Mouse (Mus musculus): Measurements from ENCODE around the gene Ank.
A peak's percentile ranks its signal among the peaks of the same experiment; 100 is the strongest.
"Not testable (repeated sequence)": the region's sequence is repeated elsewhere in the genome, so short reads cannot be mapped to it uniquely, and the experiment has no call there.

The Ank gene

DNA sequence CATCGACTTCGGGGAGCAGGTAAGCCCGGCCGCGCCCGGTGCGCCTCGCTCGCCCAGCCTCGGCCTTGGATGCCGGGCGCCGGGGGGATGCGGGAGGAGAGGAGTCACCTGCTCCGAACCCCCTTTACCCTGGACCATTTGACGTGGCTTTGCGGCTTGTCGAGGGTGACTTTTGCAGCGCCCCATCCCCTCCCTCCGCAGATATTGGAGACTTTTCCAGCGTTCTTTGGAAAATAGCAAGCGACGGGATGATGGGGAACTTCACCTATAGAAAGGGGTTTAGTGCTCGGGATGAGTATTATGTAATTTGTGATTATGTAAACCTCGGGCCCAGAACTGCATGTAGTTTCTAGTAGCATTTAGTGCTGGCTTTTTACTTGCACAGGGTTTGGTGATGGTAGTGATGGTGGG, 609 bp downstream of the Ank start:
- DNase-seq (ENCODE audit: low read depth) = peak; percentile 40

DNA sequence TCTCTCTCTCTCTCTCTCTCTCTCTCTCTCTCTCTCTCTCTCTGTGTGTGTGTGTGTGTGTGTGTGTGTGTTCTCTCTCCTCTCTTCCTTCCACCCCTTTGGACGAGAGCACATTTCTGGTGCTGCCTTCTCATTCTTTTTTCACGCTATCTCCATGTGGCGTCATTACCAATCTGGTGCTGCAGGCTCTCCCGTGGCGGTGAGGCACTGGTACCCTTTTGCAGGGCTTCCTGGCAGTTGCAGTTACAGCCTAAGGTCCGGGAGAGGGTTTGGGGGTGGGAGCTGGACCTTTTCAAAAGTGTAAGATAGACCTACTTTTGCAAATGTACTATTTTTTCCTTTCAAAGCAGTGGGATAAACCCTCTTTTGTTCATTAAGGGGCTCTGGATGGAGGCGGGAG, 1.2 kb downstream of the Ank start:
- DNase-seq (ENCODE audit: low read depth) = peak; percentile 64

DNA sequence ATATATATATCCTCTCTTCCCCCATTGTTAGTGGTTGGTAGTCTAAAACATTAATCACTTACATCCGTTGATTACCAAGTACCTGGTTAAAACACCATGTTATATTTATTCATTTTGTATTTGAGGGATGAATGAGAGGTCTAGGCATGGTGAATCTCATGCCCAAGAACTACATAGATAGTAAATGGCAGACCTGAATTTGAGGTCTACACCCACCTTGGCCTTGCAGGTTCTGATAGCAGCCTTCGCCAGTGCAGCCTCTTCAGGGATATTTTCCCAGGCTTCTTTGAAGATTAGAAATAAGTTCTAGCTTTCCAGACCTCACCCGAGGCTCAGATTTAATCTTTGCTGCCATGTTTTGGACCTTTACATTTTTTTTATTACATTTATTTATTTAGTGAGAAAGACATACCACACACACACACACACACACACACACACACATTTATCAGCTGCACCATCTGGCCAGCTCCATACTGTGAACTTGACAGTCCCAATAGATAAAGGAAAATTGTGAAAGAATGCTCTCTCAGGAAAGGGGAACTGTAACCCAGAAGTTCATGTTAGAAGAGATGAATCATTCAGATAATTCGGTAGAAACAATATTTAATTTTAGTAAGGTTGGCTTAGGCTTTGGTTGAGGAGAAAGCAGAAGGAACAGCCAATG, 2.5 kb downstream of the Ank start:
- no peak for DNase-seq (ENCODE audit: low read depth)

DNA sequence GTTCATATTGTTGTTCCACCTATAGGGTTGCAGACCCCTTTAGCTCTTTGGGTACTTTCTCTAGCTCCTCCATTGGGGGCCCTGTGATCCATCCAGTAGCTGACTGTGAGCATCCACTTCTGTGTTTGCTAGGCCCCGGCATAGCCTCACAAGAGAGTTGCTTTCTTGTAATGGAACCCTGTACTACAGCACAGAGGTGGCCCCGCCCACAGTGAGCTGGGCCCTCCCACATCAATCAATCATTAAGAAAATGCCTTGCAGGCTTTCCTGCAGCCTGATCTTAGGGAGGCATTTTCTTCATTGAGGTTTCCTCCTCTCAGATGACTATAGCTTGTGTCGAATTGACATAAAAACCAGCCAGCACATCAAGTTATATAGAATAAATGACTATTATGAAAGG, 3.9 kb downstream of the Ank start:
- DNase-seq (ENCODE audit: low read depth) = not testable (repeated sequence)

DNA sequence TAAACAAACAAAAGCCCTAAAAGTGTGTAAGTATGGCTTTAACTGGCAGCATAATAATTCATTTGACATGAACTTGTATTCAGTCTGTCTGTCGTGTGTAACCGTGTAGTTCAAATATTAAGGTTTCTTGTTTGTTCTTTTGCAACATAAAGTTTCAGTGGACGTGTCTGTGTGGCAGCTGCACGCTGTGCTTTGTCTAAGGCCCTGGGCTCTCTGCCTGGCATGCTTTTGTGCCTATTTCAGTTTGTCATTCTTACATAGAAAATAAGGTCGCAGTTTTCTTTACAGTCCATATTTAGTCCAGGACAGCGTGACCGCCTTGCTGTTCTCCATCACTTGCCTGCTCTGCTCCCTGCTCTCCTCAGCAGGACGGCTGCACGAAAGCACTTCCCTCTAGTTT, 5.8 kb downstream of the Ank start:
- no peak for DNase-seq (ENCODE audit: low read depth)

DNA sequence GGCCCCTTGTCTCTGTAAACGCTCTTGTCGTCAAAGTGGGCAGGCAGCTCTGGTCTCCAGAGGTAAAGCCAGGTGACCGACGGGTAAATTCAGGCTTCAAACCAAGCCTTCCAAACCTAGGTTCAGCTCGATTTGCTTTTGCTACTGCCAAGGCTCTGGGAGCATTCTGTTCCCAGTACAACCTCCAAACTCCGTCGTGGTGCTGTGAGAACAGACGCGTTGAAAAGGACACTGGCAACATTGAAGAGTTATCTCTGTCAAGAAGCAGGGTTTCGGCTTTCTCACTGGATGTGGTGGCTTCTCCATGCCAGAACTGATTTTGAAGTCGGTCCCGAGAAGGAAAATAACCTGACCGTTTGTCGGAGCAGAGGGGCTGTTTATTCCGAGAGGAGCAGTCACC, 9.5 kb downstream of the Ank start:
- no peak for DNase-seq (ENCODE audit: low read depth)

DNA sequence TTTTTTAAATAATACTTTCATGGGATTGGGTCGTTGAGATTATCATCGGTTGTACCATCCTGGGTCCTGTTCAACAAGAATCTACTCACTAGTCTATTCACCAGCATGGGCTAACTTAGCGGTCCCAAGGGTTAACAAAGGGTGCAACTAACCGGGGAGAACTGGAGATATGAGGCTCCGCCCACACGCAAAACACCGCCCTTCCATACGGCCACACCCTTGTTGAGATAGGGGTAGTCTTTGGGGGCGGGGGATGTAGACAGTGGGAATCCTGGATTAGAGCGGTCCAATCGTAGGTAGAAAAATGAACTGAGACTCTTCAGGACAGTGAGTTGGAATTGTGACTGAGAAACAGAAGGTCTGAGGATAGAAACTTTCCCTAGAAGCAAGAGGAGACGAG, 10.2 kb downstream of the Ank start:
- no peak for DNase-seq (ENCODE audit: low read depth)

DNA sequence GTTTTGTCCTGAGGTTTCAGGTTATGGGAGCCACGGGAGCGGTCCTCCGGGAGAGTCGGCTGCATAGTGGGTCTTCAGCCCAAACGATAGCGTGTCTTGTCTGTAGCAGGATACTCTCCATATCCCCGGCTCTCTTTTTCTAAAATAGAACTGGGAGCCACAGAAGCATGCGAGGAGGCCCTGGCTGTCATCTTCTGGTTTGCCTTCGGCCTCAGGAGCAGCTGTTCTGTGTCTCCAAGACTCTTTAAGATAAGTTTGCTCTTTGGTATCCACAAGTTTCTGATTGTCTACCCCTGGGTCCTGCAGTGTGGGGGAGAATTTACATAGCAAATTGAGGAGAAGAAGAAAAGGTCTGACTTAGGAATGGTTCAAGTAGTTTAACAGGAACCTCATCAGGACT, 10.7 kb downstream of the Ank start:
- DNase-seq (ENCODE audit: low read depth) = no peak

DNA sequence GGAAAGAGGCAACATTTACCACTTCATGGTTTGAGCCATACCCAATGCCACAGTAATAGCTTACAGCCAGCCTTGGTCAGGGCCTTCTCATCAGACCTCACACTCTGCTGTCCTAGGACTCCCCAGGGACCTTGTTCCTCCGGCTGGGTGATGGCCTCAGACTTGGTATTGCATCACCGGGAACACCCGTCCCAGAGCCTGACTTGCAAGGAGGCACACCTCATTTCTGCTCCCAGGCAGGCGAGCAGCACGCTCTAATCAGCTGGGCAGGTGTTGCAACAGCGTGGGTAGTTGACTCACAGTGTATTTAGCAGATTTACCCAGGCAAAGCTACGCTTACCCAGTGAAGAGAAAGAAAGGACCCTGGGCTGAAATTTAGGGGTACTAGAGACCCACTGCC, 11.2 kb downstream of the Ank start:
- DNase-seq (ENCODE audit: low read depth) = peak; percentile 64

DNA sequence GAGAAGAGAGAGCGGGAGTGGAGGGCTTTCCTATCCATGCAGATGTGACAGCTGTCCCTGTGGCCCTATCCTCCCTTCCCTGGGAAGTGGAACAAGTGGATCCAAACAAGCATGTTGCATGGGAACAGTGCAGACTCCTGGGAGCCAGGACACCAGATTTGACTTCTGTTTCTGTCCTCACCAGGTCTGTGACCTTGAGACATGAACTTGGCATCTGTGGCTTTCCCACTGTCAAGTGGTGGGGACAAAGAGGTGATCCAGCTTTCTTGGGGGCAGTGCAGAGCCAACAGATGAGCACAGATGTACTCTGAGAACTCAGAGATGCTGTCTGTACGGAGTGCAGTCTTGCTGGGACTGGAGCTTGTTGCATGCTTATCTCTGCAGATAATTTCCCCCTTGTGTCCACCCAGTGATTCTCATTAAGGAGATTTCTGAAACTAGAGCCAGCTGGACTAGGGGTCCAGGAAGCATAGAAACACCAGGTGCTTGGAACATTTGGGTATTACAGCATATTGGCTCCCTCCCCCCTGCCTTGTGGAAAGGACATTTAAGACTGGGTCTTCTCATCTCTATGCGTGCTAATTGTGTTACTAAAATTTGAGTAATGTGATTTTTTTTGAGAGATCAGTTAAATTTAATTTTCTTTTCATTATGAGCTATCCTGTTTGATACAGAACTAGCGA, 14.0 kb downstream of the Ank start:
- DNase-seq (ENCODE audit: low read depth) = no peak

DNA sequence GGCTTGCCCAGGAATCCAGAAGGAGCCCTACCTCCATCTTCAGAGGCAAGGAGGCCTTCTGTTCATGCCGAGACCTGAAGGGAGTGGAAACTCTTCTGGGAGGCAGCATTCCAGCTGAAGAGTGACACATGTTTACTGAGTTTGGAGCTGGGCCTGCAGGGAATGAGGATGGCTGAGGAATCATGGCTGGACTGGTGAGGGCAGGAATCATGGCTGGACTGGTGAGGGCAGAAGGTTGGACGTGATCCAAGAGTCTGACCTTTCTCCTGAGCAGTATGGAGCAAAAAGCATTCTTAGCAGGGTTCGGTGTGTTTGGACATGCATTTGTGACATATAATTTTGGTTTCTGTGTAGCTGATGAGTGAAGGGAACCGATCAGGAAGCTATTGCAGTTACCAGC, 15.5 kb downstream of the Ank start:
- peak; percentile 61 for DNase-seq (ENCODE audit: low read depth)

DNA sequence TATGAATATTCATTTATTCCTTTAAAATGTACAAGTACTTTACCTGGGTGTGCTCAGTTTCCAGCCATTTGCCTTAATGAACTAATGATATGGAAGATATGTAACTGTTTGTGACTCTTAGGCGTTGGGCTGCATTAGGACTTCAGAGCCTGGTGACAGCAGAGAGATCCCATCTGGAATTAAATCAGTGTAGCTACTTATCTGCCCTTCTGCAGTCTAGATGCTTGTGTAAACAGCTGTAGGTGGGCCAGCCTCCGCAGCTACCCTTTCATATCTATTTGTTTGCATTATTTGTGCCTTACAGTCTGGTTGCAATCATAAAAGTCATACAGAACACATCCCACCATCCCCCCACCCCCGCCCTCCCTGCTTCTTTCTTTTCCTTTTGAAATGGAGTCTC, 16.7 kb downstream of the Ank start:
- DNase-seq (ENCODE audit: low read depth) = no peak

DNA sequence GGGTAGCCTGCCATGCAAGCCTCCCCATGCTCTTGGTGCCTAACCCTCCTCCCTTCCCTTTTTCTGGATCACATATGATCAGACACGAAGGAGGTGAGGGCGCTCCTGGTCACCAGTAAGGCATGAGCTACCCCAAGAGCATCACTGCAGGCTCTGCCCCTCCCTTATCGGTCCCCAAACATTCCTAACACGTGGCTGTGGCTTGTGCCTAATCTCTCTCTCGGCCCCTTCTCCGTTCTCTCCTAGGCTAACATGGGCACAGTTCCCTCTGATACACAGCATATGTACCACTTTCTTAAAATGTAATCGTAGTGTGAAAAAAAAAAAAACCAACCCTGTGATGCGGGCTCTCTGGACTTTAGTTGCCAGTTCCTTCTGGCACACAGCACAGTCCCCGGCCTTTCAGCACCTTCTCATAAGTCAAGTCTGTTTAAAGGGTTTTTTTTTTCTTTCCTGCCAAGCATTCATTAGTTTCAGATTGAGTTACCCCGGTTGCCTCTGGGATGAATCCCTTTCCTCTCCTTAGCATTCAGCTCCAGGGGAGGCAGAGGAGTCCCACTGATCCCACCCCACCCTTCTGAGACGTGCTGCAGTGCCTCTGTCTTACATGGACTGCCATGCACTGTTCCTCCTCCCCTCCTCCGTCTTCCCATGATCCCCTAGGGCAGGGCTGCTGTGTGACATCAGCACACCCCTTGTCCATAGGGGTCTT, 19.2 kb downstream of the Ank start:
- peak; percentile 77 for DNase-seq (ENCODE audit: low read depth)

DNA sequence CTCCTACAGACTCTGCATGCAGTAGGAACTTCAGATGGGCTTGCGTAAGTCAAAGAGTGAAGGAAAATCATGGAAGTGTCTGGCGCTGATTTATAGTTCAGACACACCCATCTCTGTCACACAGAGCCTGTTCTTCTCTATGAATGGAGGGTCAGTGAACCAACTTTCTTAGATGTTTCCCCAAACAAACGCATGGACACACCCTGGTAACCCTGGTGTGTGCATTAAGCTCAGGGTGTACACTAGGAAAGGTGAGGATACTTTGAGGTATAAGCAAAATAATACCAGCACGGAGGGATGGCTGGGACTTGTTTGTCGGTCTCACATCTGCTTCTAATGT, 19.8 kb downstream of the Ank start:
- DNase-seq (ENCODE audit: low read depth) = no peak

DNA sequence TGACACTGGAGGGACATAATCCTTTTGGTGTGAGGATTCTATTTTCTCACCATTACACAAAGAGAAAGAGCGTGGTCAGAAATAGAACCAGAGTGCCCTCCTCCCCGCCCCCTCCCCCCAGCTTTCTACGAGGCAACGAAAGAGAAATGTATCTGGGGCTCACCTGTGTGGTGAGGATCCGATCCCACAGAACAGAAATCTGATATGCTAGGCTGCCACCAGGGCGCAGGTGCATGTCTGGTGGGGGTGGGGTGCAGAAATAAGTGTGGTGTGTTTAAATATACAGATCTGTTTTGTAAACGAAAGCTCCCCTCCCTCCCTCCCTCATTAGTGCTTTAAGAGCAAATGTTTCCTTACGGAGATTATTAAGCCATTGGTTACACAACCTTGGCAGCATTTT, 20.6 kb downstream of the Ank start:
- DNase-seq (ENCODE audit: low read depth) = no peak

DNA sequence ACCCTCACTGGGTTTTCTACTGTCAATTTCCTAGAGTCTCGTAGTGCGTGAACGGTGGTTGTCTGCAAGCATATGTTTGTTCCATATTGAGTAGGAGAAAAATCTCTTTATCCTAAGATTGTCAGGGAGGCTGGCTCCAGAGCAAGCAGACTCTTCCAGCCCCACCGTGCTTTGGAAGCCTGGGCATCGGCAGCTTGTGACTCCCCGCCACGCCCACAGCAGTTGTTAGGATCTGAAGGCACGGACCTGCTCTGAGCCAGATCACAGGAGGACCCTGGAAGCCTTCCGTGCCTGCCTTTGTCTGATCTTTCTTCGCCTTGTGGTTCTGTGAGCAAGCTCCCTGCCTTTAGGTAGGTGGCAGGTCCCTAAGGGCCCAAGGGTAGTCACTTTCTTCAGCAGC, 21.6 kb downstream of the Ank start:
- no peak for DNase-seq (ENCODE audit: low read depth)

DNA sequence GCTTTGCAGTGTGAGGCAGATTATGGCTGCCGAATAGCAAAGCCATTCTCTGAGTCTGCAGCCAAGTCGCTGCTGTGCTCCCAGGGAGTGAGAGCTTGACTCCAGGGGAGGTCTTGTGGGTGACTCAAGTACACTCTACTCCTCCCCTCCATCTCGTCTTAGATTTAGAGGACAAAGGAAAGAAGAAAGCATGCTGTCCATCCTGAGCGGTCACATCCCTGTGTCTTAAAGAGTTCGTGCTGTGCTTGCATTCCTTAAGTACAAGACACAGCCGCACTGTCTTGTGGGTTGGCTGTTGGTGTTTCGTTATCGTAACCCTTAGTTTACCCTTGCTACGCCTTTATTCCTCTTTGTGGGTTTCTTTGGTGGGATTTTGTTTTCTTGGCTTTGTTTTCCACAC, 24.2 kb downstream of the Ank start:
- peak; percentile 30 for DNase-seq (ENCODE audit: low read depth)

DNA sequence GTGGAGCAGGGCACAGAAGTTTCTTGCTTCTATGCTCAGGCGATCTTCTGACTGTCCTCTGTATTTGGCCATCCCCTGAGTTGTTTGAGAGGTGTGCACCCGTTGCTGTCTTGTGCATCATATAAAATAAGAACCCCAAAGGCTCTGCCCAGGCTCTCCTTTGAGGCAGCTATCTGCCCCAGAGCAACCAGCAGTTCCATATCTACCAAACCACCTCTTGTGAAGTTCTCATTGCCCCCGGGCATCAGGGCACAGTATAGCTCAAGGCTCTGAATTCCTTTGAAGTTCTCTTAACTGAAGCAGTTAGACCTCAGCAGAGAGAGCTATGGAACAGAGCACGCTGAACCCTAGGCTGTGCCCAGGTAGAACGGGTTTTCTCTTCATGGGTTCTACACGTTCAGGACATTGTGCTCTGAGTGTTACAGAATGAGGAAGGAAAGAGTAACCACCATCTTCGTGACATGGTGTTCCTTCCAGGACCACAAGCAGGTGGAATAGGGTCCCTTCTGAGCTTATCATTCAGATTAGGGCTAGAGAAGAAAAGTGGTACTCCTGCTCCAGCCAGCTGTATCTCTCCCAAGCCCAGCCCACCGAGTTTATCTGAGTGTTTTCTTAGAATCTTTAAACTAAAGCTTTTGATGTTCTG, 25.1 kb downstream of the Ank start:
- DNase-seq (ENCODE audit: low read depth) = no peak

DNA sequence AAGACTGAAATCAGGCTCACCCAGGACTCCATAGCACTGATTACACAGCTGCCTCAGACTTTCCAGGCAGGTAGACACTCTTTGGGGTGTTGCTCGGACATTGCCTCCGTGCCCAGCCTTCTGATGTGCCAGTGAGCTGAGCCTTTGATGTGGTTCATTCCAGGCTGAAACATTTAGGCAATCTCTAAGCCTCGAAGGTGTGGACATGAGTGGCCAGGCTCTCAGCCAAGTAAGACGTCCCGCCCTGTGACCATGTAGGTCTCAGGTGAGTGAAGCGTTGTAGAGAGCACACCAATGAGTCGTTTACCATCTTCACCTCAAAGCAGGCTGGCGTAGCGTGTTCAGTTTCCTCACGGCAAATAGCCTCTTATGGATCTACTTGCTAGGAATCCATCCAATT, 25.7 kb downstream of the Ank start:
- no peak for DNase-seq (ENCODE audit: low read depth)

DNA sequence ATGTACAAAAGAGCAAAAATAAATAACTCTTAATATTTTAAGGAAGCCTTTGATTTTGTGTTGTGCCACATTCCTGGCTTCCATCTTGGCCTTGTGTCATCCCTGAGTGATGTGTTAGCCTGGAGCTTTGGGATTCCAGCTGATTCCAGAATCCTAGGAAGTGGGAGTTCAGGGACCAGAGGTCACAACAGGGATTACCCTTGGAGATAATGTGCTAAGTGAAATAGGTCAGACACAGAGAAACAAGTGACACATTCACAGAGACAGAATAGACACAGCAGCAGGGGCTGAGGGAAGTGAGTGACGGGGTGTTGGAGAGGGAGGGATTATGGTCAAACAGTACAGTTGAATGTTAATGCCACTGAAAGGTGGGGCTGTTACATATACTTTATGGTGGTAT, 26.3 kb downstream of the Ank start:
- no peak for DNase-seq (ENCODE audit: low read depth)

DNA sequence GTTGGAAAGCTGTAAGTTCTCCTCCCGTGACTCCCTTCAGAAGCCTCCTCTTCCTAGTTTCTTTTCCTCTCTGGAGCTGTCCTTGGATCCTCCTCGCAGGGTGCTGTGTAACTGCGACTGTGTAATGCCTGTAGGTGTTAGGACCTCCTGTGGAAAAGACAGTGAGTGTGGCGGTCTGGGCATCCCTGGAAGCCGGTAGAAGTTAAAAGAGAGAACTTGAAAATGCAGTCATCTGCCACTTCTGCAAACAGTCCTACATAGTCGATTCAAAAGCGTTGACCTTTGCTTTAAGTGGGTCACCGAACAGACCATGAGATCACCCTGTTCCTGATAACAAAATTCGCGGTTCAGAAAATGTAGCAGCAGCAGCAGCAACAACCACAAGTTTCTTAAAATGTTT, 27.0 kb downstream of the Ank start:
- no peak for DNase-seq (ENCODE audit: low read depth)

DNA sequence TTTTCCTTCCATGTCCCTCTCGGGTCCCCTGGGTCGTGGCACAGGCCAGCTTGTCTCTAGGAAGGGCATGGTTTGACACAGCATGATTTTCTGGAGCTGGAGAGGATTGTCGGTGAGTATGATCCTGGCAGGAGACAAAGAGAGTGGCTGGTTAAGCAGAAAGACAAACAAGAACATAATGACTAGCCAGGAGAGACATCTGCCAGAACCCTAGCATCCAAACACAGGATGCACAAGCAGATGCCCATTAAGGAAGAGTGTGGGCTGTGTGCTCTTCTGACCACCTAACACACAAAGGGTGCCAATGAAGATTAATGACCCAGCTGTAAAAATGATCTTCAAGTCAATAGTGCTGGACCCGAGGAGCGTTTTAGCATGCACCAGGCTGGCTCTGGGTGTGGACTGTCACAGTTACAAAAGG, 29.5 kb downstream of the Ank start:
- DNase-seq (ENCODE audit: low read depth) = no peak
